Mouse (Mus musculus): ENCODE data around the gene Zfp346. TPM values are rescaled to one million over a fixed set of nuclear protein-coding genes. Genes with fewer than 3 reads are reported as not detected.

The Zfp346 gene
- total RNA-seq, 2 experiments from 2014 or later, result 50.0 to 61.0 TPM

Other genes starting within 250 kb of the Zfp346 start
- 10 to 100 TPM; 12.0 to 13.8 TPM for gene Unc5a, start 155.9 kb upstream of the Zfp346 start, total RNA-seq (2021)
- 1 to 10 TPM; 1.5 to 2.6 TPM for gene Hk3, start 83.9 kb upstream of the Zfp346 start, total RNA-seq (2021)
- gene Uimc1, start 5.0 kb upstream of the Zfp346 start, total RNA-seq (2021), result 10 to 100 TPM; 31.6 to 34.2 TPM
- gene Gm17617, start 28.2 kb downstream of the Zfp346 start, total RNA-seq (2021), result not detected
- 10 to 100 TPM; 35.8 to 39.6 TPM for gene Fgfr4, start 47.3 kb downstream of the Zfp346 start, total RNA-seq (2021)
- gene Nsd1, start 104.5 kb downstream of the Zfp346 start, total RNA-seq (2021), result 100 to 1,000 TPM; 168 to 172 TPM
- 100 to 1,000 TPM; 190 to 193 TPM for gene Prelid1, start 215.2 kb downstream of the Zfp346 start, total RNA-seq (2021)
- 10 to 100 TPM; 79.8 to 86.9 TPM for gene Rab24, start 216.6 kb downstream of the Zfp346 start, total RNA-seq (2021)
- gene Mxd3, start 224.5 kb downstream of the Zfp346 start, total RNA-seq (2021), result 10 to 100 TPM; 16.2 to 18.0 TPM

Measured in adrenal gland, postnatal 4 days (tissue).